Mouse (Mus musculus) liver, postnatal 0 days (tissue): ENCODE measurements around the gene Ndufb2.

Experiments
- CTCF ChIP-seq: sonication (generic); IDR thresholded peaks from 2 replicates; pipeline ENCODE4 v1.5.1; 2016; ENCODE audit warnings: antibody characterized with exemption, low read depth
- EP300 ChIP-seq: IDR thresholded peaks from 2 replicates; pipeline ENCODE4 v1.6.1; 2016; ENCODE audit warnings: antibody characterized with exemption, low read depth, mild to moderate bottlenecking

GRCm38 (mm10) chr6:39574951-39575350 lies 17.4 kb upstream of the Ndufb2 start:
- TF ChIP-seq CTCF, result no peak
- no peak for TF ChIP-seq EP300
